Mouse (Mus musculus) heart, postnatal 0 days (tissue): ENCODE data around the gene Trmt112.

Experiments used
- CTCF ChIP-seq: IDR thresholded peaks from 2 replicates; pipeline ENCODE4 v1.5.1; 2016; ENCODE audit warnings: antibody characterized with exemption, control low read depth, low read depth
- EP300 ChIP-seq: IDR thresholded peaks from 2 replicates; pipeline ENCODE4 v1.6.1; 2016; ENCODE audit warnings: antibody characterized with exemption, low read depth

DNA sequence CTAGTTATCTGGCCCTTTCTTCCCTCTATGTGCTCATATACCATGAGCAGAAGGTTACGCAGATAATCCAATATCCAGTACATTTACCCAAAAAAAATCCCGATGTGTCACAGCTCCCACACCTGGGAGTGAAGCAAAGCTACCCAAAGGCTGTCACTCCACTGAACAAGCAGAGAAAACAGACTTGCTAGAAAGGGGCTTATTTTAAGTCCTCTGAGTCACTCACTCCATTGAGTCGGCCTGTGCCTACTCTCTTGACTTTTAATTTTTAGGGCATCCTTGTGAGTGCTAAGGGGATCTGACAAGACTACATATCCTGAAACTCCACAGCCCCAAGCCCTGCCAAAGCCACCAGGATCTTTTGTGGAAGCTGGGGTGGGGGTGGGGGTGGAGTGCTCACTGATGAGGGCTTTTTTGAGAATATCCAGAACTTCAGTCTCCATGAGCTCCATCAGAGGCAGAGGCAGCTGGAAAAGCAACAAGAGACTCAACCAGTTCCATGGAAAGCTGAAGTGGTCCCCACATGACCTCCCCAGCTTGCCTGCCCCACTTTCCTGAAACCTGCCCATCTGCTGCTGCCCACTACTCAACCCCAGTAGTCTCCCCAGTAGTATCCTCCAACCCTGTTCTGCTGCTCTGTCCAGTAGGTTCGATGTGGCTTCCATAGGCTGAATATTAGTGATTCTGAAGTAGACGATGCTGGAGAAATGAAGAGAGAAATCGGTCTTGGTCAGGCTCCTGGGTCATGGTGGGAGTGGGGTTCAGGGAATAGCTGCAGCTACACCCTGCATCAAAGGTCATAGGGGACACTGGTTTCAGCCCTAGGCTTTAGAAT is 13.6 kb downstream of the Trmt112 start:
- TF ChIP-seq CTCF (no peak), EP300 (no peak)
